Mouse (Mus musculus): ENCODE measurements at regions not wholly inside any gene's neighbourhood (a gene's known extent, or its start where the extent isn't known, plus 50 kb on each side); places are given as distances from the start of the nearest gene placed in this dataset.

DNA sequence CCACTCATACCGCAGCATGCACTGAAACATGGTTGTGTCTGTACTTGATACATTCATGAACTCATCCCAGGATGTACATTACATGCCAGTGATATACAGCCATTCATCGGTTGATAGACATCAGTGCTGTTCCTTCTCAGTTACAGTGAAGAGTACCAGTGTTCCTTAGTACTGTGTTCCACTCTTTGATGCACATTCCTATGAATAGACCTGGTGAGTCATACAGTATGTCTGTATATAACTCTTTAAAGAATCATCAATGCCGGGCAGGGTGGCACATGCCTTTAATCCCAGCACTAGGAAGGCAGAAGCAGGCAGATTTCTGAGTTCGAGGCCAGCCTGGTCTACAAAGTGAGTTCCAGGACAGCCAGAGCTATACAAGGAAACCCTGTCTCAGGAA is 77.5 kb upstream of the Col1a2 start:
- TF ChIP-seq USF1 (IDR thresholded peaks at IDR 0.05; ENCODE audit: low read depth, low read length) (no peak), ZKSCAN1 (IDR thresholded peaks at IDR 0.05; ENCODE audit: borderline replicate concordance, low read depth, low read length) (no peak), JUND (conservative IDR thresholded peaks at IDR 0.05; ENCODE audit: low read depth, low read length) (no peak), ZNF384 (IDR thresholded peaks at IDR 0.05; ENCODE audit: low read depth, low read length) (no peak), ZC3H11A (IDR thresholded peaks at IDR 0.05; ENCODE audit: low read depth, low read length) (no peak), RAD21 (IDR thresholded peaks at IDR 0.05; ENCODE audit: low read depth, low read length) (no peak), MAFK (IDR thresholded peaks at IDR 0.05; ENCODE audit: insufficient replicate concordance, low read length) (no peak), RCOR1 (conservative IDR thresholded peaks at IDR 0.05; ENCODE audit: low read depth, low read length) (no peak), MYC (IDR thresholded peaks at IDR 0.05; ENCODE audit: low read depth, low read length) (no peak), MAX (IDR thresholded peaks at IDR 0.05; ENCODE audit: low read length) (no peak), KAT2A (IDR thresholded peaks at IDR 0.05; ENCODE audit: insufficient replicate concordance, low read length) (no peak)
- Histone ChIP-seq H3K4me2 (ENCODE audit: insufficient read depth, low read depth, poor library complexity, severe bottlenecking) (no peak overlapping the region), H3K4me3 (replicated peaks in 1 of 3; ENCODE audit: low read depth in 2 of 3, low read length in 2 of 3, poor library complexity in 1 of 3) (no peak overlapping the region), H3K27ac (ENCODE audit: insufficient read depth, low read depth) (no peak overlapping the region), H3K36me3 (replicated peaks in 1 of 2; ENCODE audit: control insufficient read depth in 1 of 2, insufficient read depth in 1 of 2, low read length in 1 of 2) (no peaks in the 10 kb centered on the region), H3K9ac (ENCODE audit: insufficient read depth, low read depth) (no peak overlapping the region), H3K4me1 (ENCODE audit: control insufficient read depth in 1 of 2, insufficient read depth in 2 of 2) (peaks cover 2 to 9% of the 10 kb centered on the region in 2 experiments; a peak in 2 of 4 replicates), H3K27me3 (replicated peaks) (no peaks in the 10 kb centered on the region), H3K79me2 (replicated peaks; ENCODE audit: control insufficient read depth, extremely low read depth, insufficient read depth, poor library complexity, severe bottlenecking) (no peaks in the 10 kb centered on the region), H3K9me3 (replicated peaks; ENCODE audit: low read length) (no peaks in the 10 kb centered on the region)
- DNase-seq (ENCODE audit: extremely low read depth): no peak
- in situ Hi-C loops (cut with MboI; ENCODE audit: low pct_ligation_motif_present, low pct_unique_long_range_greater_than_20kb, low sequenced_read_pairs): no loop called here
- dilution Hi-C loops (cut with MboI; ENCODE audit: extremely low pct_ligation_motif_present, extremely low pct_unique_long_range_greater_than_20kb, low sequenced_read_pairs): no loop called here

DNA sequence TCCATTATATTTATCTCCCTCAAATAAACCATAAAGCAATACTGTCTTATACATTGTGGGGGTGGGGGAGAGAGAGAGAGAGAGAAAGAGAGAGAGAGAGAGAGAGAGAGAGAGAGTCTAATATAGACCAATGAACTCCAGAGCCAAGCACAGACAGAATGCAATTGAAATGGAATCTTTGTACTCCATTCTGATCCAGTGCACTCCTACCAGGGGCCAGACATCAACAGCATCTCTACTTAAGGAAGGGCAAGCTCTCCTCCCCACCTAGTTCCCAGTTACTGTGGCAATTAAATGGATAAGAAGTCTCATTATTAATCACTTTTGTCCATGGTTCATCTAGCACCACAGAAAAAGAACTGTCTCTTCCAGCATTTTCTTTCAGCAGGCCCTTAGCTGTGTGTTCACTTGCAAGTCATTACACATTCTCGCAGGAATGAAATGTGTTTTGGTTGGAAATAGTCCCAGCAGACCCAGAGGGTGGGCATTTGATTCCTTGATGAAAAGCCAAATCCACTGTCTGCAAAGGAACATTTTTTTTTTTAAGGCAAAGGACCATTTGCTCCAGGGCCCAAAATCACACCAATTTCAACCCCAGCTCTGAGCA is 73.8 kb upstream of the Col1a2 start:
- no peak overlapping the region for H3K27ac ChIP-seq (ENCODE audit: insufficient read depth, low read depth)
- H3K27me3 ChIP-seq (replicated peaks): no peaks in the 10 kb centered on the region
- H3K79me2 ChIP-seq (replicated peaks; ENCODE audit: control insufficient read depth, extremely low read depth, insufficient read depth, poor library complexity, severe bottlenecking): no peaks in the 10 kb centered on the region
- H3K36me3 ChIP-seq (replicated peaks in 1 of 2; ENCODE audit: control insufficient read depth in 1 of 2, insufficient read depth in 1 of 2, low read length in 1 of 2): no peaks in the 10 kb centered on the region
- dilution Hi-C loops (cut with MboI; ENCODE audit: extremely low pct_ligation_motif_present, extremely low pct_unique_long_range_greater_than_20kb, low sequenced_read_pairs): no loop called here
- no peak overlapping the region for H3K4me2 ChIP-seq (ENCODE audit: insufficient read depth, low read depth, poor library complexity, severe bottlenecking)
- DNase-seq (ENCODE audit: extremely low read depth): no peak
- H3K9ac ChIP-seq (ENCODE audit: insufficient read depth, low read depth): no peak overlapping the region
- in situ Hi-C loops (cut with MboI; ENCODE audit: low pct_ligation_motif_present, low pct_unique_long_range_greater_than_20kb, low sequenced_read_pairs): no loop called here
- no peak for TF ChIP-seq NELFE (IDR thresholded peaks at IDR 0.05; ENCODE audit: low read depth, low read length)
- no peak for TF ChIP-seq MXI1 (IDR thresholded peaks at IDR 0.05; ENCODE audit: low read depth, low read length)
- TF ChIP-seq SMC3 (IDR thresholded peaks at IDR 0.05; ENCODE audit: low read depth, low read length): no peak
- TF ChIP-seq ZC3H11A (IDR thresholded peaks at IDR 0.05; ENCODE audit: low read depth, low read length): no peak
- TF ChIP-seq TCF12 (IDR thresholded peaks at IDR 0.05; ENCODE audit: low read depth, low read length): no peak
- no peak for TF ChIP-seq USF1 (IDR thresholded peaks at IDR 0.05; ENCODE audit: low read depth, low read length)
- no peak for TF ChIP-seq RCOR1 (conservative IDR thresholded peaks at IDR 0.05; ENCODE audit: low read depth, low read length)
- no peak for TF ChIP-seq MAX (IDR thresholded peaks at IDR 0.05; ENCODE audit: low read length)
- TF ChIP-seq SIN3A (IDR thresholded peaks at IDR 0.05; ENCODE audit: low read length): no peak
- no peak for TF ChIP-seq ZNF384 (IDR thresholded peaks at IDR 0.05; ENCODE audit: low read depth, low read length)
- no peak for TF ChIP-seq ETS1 (conservative IDR thresholded peaks at IDR 0.05; ENCODE audit: low read depth, low read length)
- TF ChIP-seq GABPA (IDR thresholded peaks at IDR 0.05; ENCODE audit: insufficient replicate concordance, low read depth, low read length): no peak
- TF ChIP-seq UBTF (IDR thresholded peaks at IDR 0.05; ENCODE audit: low read depth, low read length): no peak
- H3K4me1 ChIP-seq (ENCODE audit: control insufficient read depth in 1 of 2, insufficient read depth in 2 of 2): peaks cover 2 to 9% of the 10 kb centered on the region in 2 experiments; a peak in 2 of 4 replicates
- H3K9me3 ChIP-seq (replicated peaks; ENCODE audit: low read length): no peaks in the 10 kb centered on the region
- no peak overlapping the region for H3K4me3 ChIP-seq (replicated peaks in 1 of 3; ENCODE audit: low read depth in 2 of 3, low read length in 2 of 3, poor library complexity in 1 of 3)

Measured in CH12.LX (cell line).